Mouse (Mus musculus): ENCODE data around the gene Syt14. TPM values are rescaled to one million over a fixed set of nuclear protein-coding genes. Genes with fewer than 3 reads are reported as not detected.

Gene Syt14
- polyA plus RNA-seq, 2 experiments: 2.2 to 2.9 TPM

- no peak for DNase-seq (ENCODE audit: low spot score)
- Histone ChIP-seq H3K4me2 (replicated peaks; ENCODE audit: low read depth, low read length, severe bottlenecking) (peak overlapping the region; percentile 88), H3K36me3 (ENCODE audit: control insufficient read depth, insufficient read depth, low read length) (no peaks in the 10 kb centered on the region)
These were observed 614 bp downstream of the Syt14 start for GRCm38 (mm10) chr1:193034951-193035370.

GRCm38 (mm10) chr1:193024311-193024710 is 11.3 kb downstream of the Syt14 start:
- Histone ChIP-seq H3K9ac (ENCODE audit: low read depth, low read length, severe bottlenecking) (no peak overlapping the region), H3K27ac (replicated peaks; ENCODE audit: low read depth, low read length) (no peak overlapping the region), H3K4me3 (replicated peaks; ENCODE audit: low read length) (no peak overlapping the region), H3K27me3 (ENCODE audit: control insufficient read depth, insufficient read depth, low read length) (no peaks in the 10 kb centered on the region), H3K4me1 (ENCODE audit: control insufficient read depth, insufficient read depth, low read length) (no peaks in the 10 kb centered on the region), H3K4me2 (replicated peaks; ENCODE audit: low read depth, low read length, severe bottlenecking) (no peak overlapping the region), H3K36me3 (ENCODE audit: control insufficient read depth, insufficient read depth, low read length) (no peaks in the 10 kb centered on the region), H3K9me3 (ENCODE audit: control insufficient read depth, low read length) (no peaks in the 10 kb centered on the region)
- WGBS: 83% methylated on average over 1 of the region's 1 CpGs
- DNase-seq (ENCODE audit: low spot score): no peak
- no peak for ATAC-seq (ENCODE audit: low FRiP score, low read depth)
- TF ChIP-seq POLR2A (IDR thresholded peaks at IDR 0.05; ENCODE audit: borderline replicate concordance, extremely low read depth, insufficient read depth, insufficient read length): no peak

More at GRCm38 (mm10) chr1:193034951-193035370, 614 bp downstream of the Syt14 start:
- H3K27ac ChIP-seq (replicated peaks; ENCODE audit: low read depth, low read length): no peak overlapping the region
- peaks cover 6% of the 10 kb centered on the region for H3K4me1 ChIP-seq (ENCODE audit: control insufficient read depth, insufficient read depth, low read length)
- ATAC-seq (ENCODE audit: low FRiP score, low read depth): no peak
- no peak for TF ChIP-seq POLR2A (IDR thresholded peaks at IDR 0.05; ENCODE audit: borderline replicate concordance, extremely low read depth, insufficient read depth, insufficient read length)
- no peaks in the 10 kb centered on the region for H3K9me3 ChIP-seq (ENCODE audit: control insufficient read depth, low read length)
- peak overlapping the region; percentile 64 for H3K9ac ChIP-seq (ENCODE audit: low read depth, low read length, severe bottlenecking)
- WGBS: 4% methylated on average over 19 of the region's 19 CpGs
- no peaks in the 10 kb centered on the region for H3K27me3 ChIP-seq (ENCODE audit: control insufficient read depth, insufficient read depth, low read length)
- H3K4me3 ChIP-seq (replicated peaks; ENCODE audit: low read length): peak overlapping the region; percentile 67

GRCm38 (mm10) chr1:193012351-193012750 is 23.2 kb downstream of the Syt14 start:
- no peak overlapping the region for H3K4me2 ChIP-seq (replicated peaks; ENCODE audit: low read depth, low read length, severe bottlenecking)
- H3K9ac ChIP-seq (ENCODE audit: low read depth, low read length, severe bottlenecking): no peak overlapping the region
- H3K27ac ChIP-seq (replicated peaks; ENCODE audit: low read depth, low read length): no peak overlapping the region
- TF ChIP-seq POLR2A (IDR thresholded peaks at IDR 0.05; ENCODE audit: borderline replicate concordance, extremely low read depth, insufficient read depth, insufficient read length): no peak
- no peaks in the 10 kb centered on the region for H3K4me1 ChIP-seq (ENCODE audit: control insufficient read depth, insufficient read depth, low read length)
- 94% methylated on average over 2 of the region's 2 CpGs for WGBS
- no peaks in the 10 kb centered on the region for H3K9me3 ChIP-seq (ENCODE audit: control insufficient read depth, low read length)
- DNase-seq (ENCODE audit: low spot score): no peak
- no peaks in the 10 kb centered on the region for H3K36me3 ChIP-seq (ENCODE audit: control insufficient read depth, insufficient read depth, low read length)
- no peak overlapping the region for H3K4me3 ChIP-seq (replicated peaks; ENCODE audit: low read length)
- no peak for ATAC-seq (ENCODE audit: low FRiP score, low read depth)
- no peaks in the 10 kb centered on the region for H3K27me3 ChIP-seq (ENCODE audit: control insufficient read depth, insufficient read depth, low read length)

- Histone ChIP-seq H3K9me3 (ENCODE audit: control insufficient read depth, low read length) (no peaks in the 10 kb centered on the region), H3K36me3 (ENCODE audit: control insufficient read depth, insufficient read depth, low read length) (no peaks in the 10 kb centered on the region), H3K4me3 (replicated peaks; ENCODE audit: low read length) (no peak overlapping the region), H3K27ac (replicated peaks; ENCODE audit: low read depth, low read length) (no peak overlapping the region), H3K4me2 (replicated peaks; ENCODE audit: low read depth, low read length, severe bottlenecking) (no peak overlapping the region), H3K27me3 (ENCODE audit: control insufficient read depth, insufficient read depth, low read length) (no peaks in the 10 kb centered on the region), H3K4me1 (ENCODE audit: control insufficient read depth, insufficient read depth, low read length) (no peaks in the 10 kb centered on the region), H3K9ac (ENCODE audit: low read depth, low read length, severe bottlenecking) (no peak overlapping the region)
- ATAC-seq (ENCODE audit: low FRiP score, low read depth) (no peak), DNase-seq (ENCODE audit: low spot score) (no peak)
- WGBS: 90% methylated on average over 3 of the region's 3 CpGs
- TF ChIP-seq POLR2A (IDR thresholded peaks at IDR 0.05; ENCODE audit: borderline replicate concordance, extremely low read depth, insufficient read depth, insufficient read length): no peak
These were observed 24.4 kb downstream of the Syt14 start for GRCm38 (mm10) chr1:193011000-193011769.

GRCm38 (mm10) chr1:193004581-193004980 is 31.0 kb downstream of the Syt14 start:
- no peaks in the 10 kb centered on the region for H3K9me3 ChIP-seq (ENCODE audit: control insufficient read depth, low read length)
- WGBS: 72% methylated on average over 1 of the region's 1 CpGs
- no peak overlapping the region for H3K4me2 ChIP-seq (replicated peaks; ENCODE audit: low read depth, low read length, severe bottlenecking)
- no peak overlapping the region for H3K27ac ChIP-seq (replicated peaks; ENCODE audit: low read depth, low read length)
- no peaks in the 10 kb centered on the region for H3K4me1 ChIP-seq (ENCODE audit: control insufficient read depth, insufficient read depth, low read length)
- no peaks in the 10 kb centered on the region for H3K36me3 ChIP-seq (ENCODE audit: control insufficient read depth, insufficient read depth, low read length)
- no peak overlapping the region for H3K9ac ChIP-seq (ENCODE audit: low read depth, low read length, severe bottlenecking)
- no peaks in the 10 kb centered on the region for H3K27me3 ChIP-seq (ENCODE audit: control insufficient read depth, insufficient read depth, low read length)
- DNase-seq (ENCODE audit: low spot score) (no peak), ATAC-seq (ENCODE audit: low FRiP score, low read depth) (no peak)
- H3K4me3 ChIP-seq (replicated peaks; ENCODE audit: low read length): no peak overlapping the region
- TF ChIP-seq POLR2A (IDR thresholded peaks at IDR 0.05; ENCODE audit: borderline replicate concordance, extremely low read depth, insufficient read depth, insufficient read length): no peak

All from limb, embryonic 14.5 days (tissue).